Mouse (Mus musculus): ENCODE measurements around the gene Zp3.

Zp3 gene

DNA sequence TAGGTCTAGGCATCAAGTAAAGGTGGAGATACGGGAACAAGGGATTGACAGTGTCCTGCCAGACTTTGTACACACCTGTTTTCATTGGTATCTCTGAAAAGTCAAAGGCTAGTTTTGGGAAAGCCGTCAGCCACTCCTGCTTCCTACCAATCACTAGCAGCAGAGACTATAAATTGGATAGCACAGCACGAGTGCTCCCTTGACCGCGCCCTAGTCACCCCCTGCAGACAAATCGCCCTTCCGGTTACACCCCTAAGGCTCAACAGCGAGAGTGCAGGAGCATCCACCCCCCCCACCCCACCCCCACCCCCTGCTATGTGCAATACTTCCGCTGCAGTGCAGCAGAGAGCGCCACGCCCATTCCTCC, 17.8 kb upstream of the Zp3 start:
- no peak for DNase-seq (ENCODE audit: low spot score)

- DNase-seq (ENCODE audit: low spot score), result peak; percentile 95
Measured at GRCm38 (mm10) chr5:135962492-135963279, 17.2 kb upstream of the Zp3 start.

DNA sequence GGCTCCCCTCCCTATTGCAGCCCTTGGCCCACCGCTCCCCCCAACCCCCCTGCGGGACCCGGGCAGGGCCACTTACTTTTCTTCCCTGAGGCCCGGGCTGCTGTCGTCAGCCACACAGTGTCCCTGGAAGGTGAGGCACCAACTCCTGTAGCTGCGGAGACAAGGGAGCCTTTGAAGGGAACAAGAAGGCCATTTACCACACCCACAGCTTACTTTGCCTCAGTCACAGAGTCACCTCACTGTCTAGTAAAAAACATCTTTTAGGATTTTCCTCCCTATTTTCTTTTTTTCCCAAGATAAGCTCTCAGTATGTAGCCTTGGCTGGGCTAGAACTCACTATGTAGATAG, 16.6 kb upstream of the Zp3 start:
- DNase-seq (ENCODE audit: low spot score), result no peak

GRCm38 (mm10) chr5:135965501-135965930, 14.4 kb upstream of the Zp3 start:
- DNase-seq (ENCODE audit: low spot score), result no peak

GRCm38 (mm10) chr5:135966866-135967265, 13.0 kb upstream of the Zp3 start:
- no peak for DNase-seq (ENCODE audit: low spot score)

DNA sequence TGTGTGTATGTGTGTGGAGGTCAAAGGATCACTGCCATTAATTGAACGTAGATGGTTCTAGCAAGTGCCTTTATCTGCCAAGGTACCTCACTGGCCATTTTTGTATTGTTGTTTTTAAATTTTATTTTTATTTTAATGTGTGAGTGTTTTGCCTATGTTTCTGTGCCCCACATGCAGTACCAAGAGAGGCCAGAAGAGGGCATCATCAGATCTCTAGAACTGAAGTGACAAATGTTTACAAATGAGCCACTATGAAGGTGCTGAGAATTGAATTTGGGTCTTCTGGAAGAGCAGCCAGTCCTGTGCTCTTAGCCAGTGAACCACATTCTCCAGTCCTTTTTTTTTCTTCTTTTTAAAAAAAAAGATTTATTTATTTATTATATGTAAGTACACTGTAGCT, 11.1 kb upstream of the Zp3 start:
- peak; percentile 52 for DNase-seq (ENCODE audit: low spot score)

DNA sequence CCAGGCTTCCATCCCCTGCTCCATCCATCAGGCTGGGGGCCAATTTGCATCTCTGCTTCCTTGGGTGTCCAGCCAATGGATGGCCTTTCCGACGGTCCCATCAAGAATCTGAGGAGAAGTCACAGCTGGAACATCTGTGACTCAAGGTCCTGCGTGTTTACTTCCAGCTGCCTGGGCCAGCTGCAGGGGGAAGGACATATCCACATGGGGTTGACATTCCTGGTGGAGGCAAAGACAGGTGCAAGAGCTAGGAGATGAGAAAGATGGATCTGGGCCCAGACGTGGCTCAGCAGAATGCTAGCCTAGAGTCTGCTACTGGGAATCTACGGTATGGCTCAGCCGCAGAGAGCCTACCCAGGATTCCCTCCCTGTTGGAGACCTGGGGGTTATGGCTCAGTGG, 9.7 kb upstream of the Zp3 start:
- DNase-seq (ENCODE audit: low spot score), result no peak

DNA sequence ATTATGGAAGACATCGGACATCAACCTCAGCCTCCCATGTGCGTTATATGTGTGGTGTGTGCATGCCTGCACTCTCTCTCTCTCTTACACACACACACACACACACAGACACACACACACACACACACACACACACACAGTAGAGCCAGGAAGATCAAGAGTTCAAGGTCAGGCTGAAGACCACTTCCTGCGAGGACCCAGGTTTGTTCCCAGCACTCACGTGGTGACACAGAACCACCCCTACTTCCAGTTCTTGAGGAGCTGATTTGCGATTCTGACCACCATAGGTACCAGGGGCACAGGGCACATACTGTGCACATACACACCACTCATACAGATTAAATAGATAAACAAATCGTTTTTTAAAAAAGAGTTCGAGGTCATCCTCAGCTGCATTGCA, 8.0 kb upstream of the Zp3 start:
- DNase-seq (ENCODE audit: low spot score), result no peak

GRCm38 (mm10) chr5:135974365-135974764, 5.5 kb upstream of the Zp3 start, which contains the start of gene Ssc4d:
TSS of gene Ssc4d (minus strand) at chr5:135974531.
- DNase-seq (ENCODE audit: low spot score), result no peak

DNA sequence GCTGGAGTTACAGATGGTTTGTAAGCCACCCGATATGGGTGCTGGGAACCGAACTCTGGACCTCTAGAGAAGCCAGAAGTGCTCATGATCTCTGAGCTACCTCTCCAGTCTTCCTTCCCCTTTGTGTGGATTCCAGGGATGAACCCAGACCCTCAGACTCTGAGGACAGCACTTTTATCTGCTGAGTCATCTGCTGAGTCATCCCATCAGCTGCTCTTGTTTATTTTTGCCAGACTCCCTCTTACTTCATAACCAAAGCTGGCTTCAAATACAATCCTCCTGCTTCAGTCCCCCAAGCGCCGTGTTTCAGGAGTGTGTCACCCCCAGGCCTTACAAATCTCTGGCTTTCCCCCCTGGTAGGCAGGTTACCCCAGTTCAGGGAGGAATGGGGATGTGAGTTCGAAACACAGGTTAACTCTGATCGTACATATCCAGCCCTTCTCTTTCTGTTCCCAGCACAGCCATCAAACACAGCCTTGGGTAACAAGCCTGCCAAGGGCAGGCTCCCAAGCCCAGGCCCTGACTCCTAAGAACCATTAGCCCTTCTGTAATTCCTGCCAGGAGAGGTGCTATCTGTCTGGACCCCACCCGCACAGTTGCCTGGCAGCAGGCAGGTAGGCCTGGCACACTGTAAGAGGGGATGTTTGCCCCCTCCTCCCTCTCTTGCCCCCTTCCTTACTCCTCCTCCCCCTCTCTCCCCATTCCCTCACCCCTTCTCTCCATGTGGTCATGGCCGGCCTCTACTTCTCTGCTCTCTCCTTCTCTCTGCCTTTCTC, 3.8 kb upstream of the Zp3 start:
- DNase-seq (ENCODE audit: low spot score), result no peak

- no peak for DNase-seq (ENCODE audit: low spot score)
Measured at GRCm38 (mm10) chr5:135979381-135979780, 518 bp upstream of the Zp3 start.

GRCm38 (mm10) chr5:135982398-135982797, 2.5 kb downstream of the Zp3 start:
- DNase-seq (ENCODE audit: low spot score), result no peak

DNA sequence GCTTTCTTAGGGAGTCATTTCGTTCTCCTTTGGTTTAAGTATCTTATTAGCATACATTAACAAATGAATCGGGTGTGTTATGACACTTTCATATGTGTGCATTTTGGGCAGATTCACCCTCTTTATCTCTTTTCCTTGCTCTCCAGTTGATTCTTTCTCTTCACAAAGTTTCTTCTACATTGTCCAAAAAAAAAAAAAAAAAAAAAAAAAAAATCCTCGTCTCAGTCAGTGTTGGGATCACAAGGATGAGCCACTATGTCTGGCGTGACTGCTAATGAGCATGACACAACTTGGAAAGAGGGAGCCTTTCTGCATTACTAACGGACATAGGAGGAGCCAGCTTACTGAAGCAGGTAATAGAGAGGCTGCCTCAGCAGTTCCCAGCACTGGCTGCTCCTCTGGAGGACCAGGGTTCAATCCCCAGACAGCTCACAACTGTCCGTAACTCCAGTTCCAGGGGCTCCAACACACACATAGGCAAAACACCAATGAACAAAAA, 4.7 kb downstream of the Zp3 start:
- no peak for DNase-seq (ENCODE audit: low spot score)

- no peak for DNase-seq (ENCODE audit: low spot score)
Measured at GRCm38 (mm10) chr5:135987248-135987647, 7.3 kb downstream of the Zp3 start.

- no peak for DNase-seq (ENCODE audit: low spot score)
Measured at GRCm38 (mm10) chr5:135990601-135991000, 10.7 kb downstream of the Zp3 start.

DNA sequence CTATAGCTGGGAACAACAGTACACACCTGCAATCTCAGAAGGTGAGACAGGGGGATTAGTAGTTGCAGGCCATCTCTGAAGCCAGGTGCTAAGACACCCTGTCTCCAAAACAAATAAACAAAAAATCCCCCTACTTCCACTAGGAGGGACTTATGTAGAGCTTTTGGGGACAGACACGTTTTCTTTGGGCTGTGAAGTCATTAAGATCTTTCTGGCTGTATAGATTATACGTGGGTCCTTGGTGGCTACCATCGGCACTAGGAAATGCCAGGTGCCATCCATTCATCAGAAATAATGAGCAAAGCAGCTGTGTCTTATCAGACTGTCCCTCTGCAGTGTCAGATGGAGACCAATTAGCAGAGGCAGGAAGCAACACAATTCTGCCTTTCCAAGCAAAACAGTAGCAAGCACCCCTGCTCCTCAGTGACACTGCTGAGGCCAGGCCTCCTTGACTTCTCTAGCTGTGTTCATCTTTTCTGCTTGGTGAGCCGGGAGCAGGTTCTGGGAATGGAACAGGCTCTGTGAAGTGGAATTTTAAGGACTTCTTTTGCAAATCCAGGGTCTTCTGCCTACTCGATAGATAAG, 13.6 kb downstream of the Zp3 start:
- no peak for DNase-seq (ENCODE audit: low spot score)

DNA sequence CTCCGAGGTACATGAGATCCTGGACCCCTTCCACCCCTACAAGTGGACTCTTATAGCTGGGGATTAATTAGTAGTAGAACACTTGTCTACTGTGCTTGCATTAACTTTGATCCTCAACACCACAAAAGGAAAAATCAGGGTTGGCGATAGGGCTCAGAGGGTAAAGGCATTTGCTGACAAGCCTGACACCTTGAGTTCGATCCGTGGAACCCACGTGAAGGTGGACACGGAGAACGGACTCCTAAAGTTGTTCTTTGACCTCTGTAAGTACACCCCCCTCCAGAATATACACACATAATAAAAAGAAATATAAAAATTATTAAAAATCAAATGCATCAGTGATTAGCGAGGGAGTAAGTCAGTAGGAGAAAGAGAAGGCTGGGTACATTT, 14.4 kb downstream of the Zp3 start:
- no peak for DNase-seq (ENCODE audit: low spot score)

GRCm38 (mm10) chr5:135994725-135995687, 15.1 kb downstream of the Zp3 start, which contains the start of gene Dtx2:
TSS of gene Dtx2 (plus strand) at chr5:135994800.
- peak; percentile 78 for DNase-seq (ENCODE audit: low spot score)

- no peak for DNase-seq (ENCODE audit: low spot score)
Measured at GRCm38 (mm10) chr5:135996162-135996561, 16.3 kb downstream of the Zp3 start.

DNA sequence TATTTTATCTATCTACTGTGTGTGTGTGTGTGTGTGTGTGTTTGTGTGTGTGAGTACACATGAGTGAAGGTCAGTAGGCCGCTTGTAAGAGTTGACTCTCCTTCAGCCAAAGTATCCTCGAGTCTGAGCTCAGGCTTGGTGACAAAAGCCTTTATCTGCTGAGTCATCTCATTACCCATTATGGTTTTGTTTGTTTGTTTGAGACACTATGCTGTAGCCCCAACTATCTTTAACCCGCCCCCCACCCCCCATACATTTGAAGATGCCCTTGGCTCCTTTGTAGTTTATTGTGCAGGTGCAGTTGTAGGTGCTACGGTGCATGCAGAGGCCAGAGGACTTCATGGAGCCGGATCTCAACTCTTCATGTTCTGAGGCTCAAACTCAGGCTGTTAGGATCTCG, 21.3 kb downstream of the Zp3 start:
- no peak for DNase-seq (ENCODE audit: low spot score)

GRCm38 (mm10) chr5:136002325-136002724, 22.4 kb downstream of the Zp3 start:
- no peak for DNase-seq (ENCODE audit: low spot score)

- no peak for DNase-seq (ENCODE audit: low spot score)
Measured at GRCm38 (mm10) chr5:136002751-136003151, 22.9 kb downstream of the Zp3 start.
